Mouse (Mus musculus) ovary, postnatal 10 days (tissue): Measurements from ENCODE around the gene Csf2.
"Not testable (repeated sequence)": the region's sequence is repeated elsewhere in the genome, so short reads cannot be mapped to it uniquely, and the experiment has no call there.

Experiments used
- DNase-seq: peaks from one replicate; pipeline ENCODE4 v3.0.0; 2022; ENCODE audit warnings: low spot score

The Csf2 gene

GRCm38 (mm10) chr11:54248940-54249717 is at the start of gene Csf2:
Gene Csf2 (minus strand): TSS chr11:54249667.
- no peak for DNase-seq

DNA sequence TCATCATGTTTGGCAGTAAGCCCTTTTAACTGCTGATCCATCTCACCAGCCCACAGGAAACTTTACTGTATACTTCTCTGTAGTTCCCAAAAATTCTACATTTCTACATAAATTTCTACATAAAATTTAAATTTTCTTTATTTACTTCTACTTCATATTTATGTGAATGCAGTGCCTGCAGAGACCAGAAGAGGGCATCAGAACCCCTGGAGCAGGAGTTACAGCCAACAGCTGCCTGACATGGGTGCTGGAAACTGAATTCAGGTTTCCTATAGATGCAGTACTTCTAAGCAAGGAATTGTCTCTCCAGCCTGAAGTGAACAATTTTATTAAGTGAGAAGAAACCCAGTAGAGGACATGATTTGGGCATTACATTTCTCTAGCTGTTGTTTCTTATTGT is 49.3 kb upstream of the Csf2 start:
- no peak for DNase-seq

- DNase-seq, result not testable (repeated sequence)
Measured at GRCm38 (mm10) chr11:54297471-54297870, 48.0 kb upstream of the Csf2 start.

GRCm38 (mm10) chr11:54296734-54297133 is 47.3 kb upstream of the Csf2 start:
- DNase-seq, result no peak

- no peak for DNase-seq
Measured at GRCm38 (mm10) chr11:54295971-54296370, 46.5 kb upstream of the Csf2 start.

DNA sequence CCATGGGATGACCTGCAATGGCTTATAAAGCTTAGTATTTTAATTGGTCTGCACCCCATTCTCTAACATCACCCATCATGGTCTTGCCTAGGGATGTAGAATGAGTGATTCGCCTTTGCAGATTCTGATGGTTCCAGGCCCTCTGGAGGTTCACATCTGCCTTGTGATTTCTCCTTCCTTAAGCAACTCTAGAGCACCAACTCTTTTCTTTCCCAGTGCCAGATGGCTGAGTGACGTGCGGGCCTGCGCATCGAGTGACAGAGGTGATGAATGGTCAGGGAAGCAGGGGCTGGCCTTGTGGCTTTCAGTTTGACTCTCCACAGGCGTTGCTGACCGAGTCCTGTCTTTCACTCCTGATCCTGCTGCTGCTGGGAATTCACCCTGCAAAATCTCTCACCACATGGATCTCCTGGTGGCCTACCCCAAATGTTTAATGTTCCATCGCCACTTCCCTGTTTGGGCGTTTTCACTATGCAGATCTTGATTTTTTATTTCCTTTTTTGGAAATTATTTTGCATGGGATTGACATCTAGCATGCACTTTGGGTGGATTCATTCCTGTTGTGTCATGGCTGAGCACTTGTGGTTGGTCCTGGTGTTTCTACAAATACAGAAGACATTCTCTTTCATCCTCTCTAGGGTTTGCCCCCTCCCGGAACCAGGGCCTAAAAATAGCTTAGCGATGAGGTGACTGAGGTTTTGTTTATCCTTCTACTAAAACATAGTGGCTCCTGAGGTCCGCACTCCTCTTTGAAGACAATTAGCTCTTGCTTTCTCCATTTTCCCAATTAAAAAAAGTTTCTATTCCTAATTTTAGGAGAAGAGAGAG is 44.7 kb upstream of the Csf2 start:
- DNase-seq, result no peak

DNA sequence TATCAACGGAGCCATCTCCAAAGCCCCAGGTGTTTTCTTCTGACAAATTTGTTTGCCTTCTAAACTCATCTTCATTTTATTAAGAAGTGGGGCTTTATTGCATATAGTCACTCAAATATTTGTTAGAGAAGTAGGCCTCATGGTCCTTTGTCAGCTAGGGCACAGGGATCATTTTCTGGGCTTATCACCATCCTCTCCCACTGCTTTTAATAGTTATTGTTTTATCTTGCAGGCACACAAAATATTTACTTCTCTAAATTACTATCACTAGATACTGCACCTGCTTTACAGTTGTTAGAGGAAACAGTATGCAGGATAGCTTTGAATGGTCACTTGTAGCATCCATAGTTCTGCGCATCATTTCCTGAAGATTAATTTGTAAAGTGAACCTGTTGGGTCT is 42.7 kb upstream of the Csf2 start:
- no peak for DNase-seq

- no peak for DNase-seq
Measured at GRCm38 (mm10) chr11:54287821-54288453, 38.5 kb upstream of the Csf2 start.

GRCm38 (mm10) chr11:54271437-54271949 is 22.0 kb upstream of the Csf2 start:
- DNase-seq, result no peak

- no peak for DNase-seq
Measured at GRCm38 (mm10) chr11:54269191-54269896, 19.9 kb upstream of the Csf2 start.

DNA sequence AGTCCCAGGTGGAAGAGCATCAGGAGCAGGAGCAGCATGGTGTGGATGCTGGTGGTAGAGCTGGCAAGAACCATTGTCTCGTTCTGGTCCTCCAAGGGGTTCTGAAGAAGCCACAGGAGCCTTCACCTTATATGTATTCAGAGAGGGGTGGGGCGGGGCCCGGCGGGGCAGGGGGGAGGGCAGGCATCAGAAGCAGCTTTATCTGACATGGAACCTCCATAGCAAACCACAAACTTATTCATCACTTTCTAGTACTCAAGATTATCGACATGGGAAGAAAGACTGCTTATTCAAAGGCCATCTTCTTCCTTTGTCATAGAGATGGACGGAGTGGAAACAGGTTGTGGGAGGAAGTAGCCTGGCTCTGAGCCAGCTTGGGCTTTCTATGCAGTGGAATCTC is 17.7 kb upstream of the Csf2 start, which contains the start of gene Il3:
Gene Il3 (minus strand): TSS at position 101 of the 400 bp plus-strand sequence.
- DNase-seq, result no peak

DNA sequence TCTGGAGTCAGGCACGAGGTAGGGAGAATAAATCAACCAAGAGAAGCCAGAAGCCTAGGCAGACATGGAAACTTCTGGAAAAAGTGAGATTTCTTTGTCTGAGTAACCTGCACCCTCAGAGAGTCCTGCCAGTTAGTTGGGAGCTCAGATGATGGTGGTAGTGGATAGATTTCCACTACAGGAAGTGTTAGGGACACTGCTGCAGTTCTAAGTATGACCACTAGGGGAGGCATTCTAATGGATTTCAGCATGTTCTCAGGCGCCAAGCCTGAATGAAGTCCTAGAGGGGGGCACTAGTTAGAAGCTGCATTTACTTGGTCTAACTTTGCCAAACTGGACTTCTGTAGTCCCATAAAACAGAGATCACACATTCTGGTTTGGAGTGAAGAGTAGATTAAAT is 15.1 kb upstream of the Csf2 start:
- no peak for DNase-seq

DNA sequence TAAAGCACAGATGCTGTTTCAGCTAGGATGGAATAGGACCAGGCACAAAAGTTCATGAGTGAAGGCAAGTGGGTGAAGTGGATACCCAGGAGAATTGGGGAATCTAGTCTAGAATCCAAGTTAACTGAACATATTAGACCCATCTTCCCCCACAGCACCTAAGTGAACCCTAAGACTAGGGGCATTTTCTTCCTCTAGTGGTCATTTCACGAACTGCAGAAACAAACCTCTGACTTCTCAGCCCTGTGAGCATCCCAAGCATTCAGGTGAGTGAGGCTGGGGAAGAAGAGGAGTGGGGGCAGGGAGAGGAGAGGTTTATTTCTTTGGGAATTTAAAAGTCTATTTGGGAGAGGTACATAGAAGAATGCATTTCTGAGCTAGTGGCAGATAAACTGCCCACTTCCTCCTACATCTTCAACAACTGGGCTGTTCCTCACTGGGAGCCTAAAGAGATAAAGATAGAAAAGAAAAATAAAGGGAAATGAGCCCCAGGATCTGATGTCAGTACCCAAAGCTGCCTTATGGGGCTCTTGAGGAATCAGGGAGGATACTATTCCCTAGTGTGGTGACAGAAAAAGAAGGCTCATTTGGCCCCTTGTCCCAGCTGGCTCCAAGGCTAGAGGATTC is 14.1 kb upstream of the Csf2 start:
- no peak for DNase-seq

DNA sequence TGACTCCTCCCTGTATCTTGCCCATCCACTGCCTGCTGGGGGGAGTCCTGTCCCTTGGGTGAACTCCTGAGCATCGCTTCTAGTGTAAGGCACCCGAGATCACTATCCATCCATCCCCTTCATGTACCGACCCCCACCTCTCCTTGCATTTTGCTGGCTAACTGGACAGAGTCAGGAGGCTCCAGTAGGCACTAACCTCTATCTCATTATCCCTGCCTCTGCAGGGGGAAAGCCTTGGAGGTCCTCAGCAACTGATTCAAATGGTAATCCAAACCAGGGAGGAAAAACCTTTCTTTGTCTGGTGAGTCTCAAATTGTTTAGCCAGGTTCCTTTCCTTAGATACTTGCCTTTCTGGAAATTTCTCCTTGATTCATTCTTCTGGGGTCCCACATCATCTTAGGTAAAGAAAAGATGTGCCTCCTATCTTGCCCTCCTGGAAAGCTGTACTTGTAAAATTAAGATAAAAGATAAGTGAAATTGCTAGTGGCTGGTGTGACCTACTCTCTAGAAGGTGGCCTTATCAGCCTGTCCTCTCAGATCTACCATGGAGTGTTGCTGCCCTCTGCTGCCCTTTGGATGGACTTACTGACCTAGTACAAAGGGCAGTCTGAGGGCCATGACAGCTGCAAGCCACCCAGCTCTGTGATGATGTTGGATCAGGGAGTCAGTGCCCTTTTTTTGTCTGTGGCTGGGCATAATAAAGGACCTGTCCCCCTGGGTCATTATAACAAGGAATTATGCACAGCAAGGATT is 7.3 kb upstream of the Csf2 start:
- no peak for DNase-seq

DNA sequence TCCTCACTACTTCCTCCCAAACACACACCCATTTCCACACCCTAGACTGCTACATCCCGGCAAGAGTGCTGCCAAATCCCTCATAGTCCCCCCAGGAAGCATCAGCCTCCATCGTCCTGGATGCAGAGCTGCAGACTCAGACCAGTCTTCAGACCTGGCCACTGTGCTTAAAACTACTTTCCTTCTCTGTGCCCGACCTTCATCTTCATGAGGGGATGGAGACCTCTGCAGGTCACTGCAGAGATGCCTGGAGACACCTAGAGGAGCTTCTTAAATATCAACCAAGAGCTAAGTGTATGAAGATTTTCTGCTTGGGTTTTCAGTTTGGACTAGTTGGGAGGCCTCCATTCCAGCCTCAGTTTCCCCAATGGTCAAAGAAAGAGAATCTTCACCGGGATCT is 4.6 kb upstream of the Csf2 start:
- DNase-seq, result no peak

GRCm38 (mm10) chr11:54250575-54250974 is 1.1 kb upstream of the Csf2 start:
- no peak for DNase-seq

DNA sequence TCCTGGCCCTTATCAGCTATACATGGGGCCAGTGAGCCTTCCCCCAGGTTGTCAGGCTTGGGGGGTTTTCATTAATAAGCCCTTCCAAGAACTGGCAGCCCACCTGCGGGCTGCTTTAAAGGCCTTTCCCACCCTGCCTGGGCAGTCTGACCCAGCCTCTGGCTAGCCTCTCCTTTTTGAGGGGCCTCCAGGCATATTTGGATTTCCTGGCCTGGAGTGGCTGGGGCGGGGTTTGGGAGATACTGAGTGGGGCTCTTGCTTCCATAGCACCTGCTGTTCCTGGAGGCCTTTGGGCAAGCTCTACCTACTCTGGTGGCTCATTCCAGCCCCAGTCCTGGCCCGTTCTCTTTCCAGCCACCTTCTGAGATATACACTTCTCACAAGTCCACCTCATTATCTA is 281 bp upstream of the Csf2 start:
- no peak for DNase-seq

DNA sequence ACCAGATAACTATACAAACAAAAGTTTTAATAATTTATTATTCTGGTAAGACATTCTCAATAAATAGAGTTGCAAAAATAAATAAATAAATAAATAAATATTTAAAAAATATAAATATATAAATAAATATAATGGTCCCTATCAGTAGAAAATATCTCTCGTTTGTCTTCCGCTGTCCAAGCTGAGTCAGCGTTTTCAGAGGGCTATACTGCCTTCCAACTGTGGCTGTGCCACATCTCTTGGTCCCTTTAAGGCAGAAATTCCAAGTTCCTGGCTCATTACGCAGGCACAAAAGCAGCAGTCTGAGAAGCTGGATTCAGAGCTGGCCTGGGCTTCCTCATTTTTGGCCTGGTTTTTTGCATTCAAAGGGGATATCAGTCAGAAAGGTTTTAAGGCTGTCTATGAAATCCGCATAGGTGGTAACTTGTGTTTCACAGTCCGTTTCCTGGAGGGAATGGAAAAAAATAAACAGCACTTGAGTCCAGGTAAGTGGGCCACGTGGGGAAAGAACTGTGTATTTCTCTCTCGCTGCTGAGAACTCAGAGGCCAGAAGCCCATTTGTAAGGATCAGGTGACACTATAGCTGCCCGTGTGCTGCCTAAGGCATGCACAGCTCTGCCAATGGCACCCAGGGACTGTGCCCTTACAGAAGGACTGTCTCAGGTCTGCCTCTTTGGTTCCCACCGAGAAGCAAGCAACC is 2.1 kb downstream of the Csf2 start:
- DNase-seq, result no peak

DNA sequence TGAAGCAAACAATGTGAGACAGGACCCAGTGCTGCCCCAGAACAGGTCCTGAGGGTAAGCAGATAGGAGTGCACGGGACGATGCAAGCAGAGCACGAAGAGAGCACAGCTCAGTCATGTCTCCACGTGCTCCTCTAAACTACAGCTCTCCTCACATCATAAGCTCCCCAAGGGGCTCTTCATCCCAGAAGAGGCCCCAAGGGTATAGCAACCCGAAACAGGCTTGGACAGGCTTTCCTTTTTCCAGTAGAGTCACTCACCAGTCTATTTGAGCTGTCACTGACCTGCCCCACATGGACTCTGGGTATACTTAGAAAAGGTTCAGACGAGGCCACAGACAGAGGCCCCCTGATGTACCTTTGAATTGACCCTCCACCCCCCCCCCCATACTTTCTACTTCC is 5.0 kb downstream of the Csf2 start:
- no peak for DNase-seq

GRCm38 (mm10) chr11:54242494-54242893 is 7.0 kb downstream of the Csf2 start:
- DNase-seq, result no peak
